Mouse (Mus musculus) lung, embryonic 14.5 days (tissue): ENCODE measurements at regions not wholly inside any gene's neighbourhood (a gene's known extent, or its start where the extent isn't known, plus 50 kb on each side); places are given as distances from the start of the nearest gene placed in this dataset.

ENCODE experiments used
- ATAC-seq: fragments of 200-750 bp; cut with Nextera tagmentation; 2 replicates; pipeline ENCODE4 v1.8.0; 2017; ENCODE audit warnings: mild to moderate bottlenecking, moderate TSS enrichment, moderate library complexity; ENCODE audit not compliant: insufficient read depth
- DNase-seq: peaks from one replicate; pipeline ENCODE4 v3.0.0-alpha.2; 2015
- H3K27ac ChIP-seq: fragments of 300-500 bp; sonication (generic); 2 replicates; pipeline ENCODE4 v1.5.1; 2014; ENCODE audit warnings: low read depth, mild to moderate bottlenecking, moderate library complexity
- H3K27me3 ChIP-seq: fragments of 300-500 bp; sonication (generic); 2 replicates; pipeline ENCODE4 v1.6.1; 2014; ENCODE audit warnings: low read length, control low read depth; ENCODE audit not compliant: insufficient read depth
- H3K36me3 ChIP-seq: fragments of 300-500 bp; sonication (generic); 2 replicates; pipeline ENCODE4 v1.6.1; 2014; ENCODE audit warnings: control low read depth; ENCODE audit not compliant: insufficient read depth
- H3K4me1 ChIP-seq: fragments of 300-500 bp; sonication (generic); 2 replicates; pipeline ENCODE4 v1.6.1; 2014; ENCODE audit warnings: antibody characterized with exemption, control low read depth; ENCODE audit not compliant: insufficient read depth
- H3K4me2 ChIP-seq: fragments of 300-500 bp; sonication (generic); 2 replicates; pipeline ENCODE4 v1.6.1; 2014; ENCODE audit warnings: mild to moderate bottlenecking
- H3K4me3 ChIP-seq: fragments of 300-500 bp; sonication (generic); 2 replicates; pipeline ENCODE4 v1.5.1; 2014; ENCODE audit warnings: low read depth, low read length
- H3K9ac ChIP-seq: fragments of 300-500 bp; sonication (generic); 2 replicates; pipeline ENCODE4 v1.6.1; 2014
- H3K9me3 ChIP-seq: fragments of 300-500 bp; sonication (generic); 2 replicates; pipeline ENCODE4 v1.6.1; 2016; ENCODE audit warnings: low read depth, low read length, control low read depth
- CTCF ChIP-seq: IDR thresholded peaks from 2 replicates; pipeline ENCODE4 v1.5.1; 2016; ENCODE audit warnings: antibody characterized with exemption, low read depth
- WGBS: fragments of 180-500 bp; shearing (Covaris S2); extraction: QIAGEN DNeasy Blood & Tissue Kit; methylation state at CpG from one replicate; pipeline ENCODE4 v1.1.7; 2014; 5-methylcytosine and 5-hydroxymethylcytosine counted together

DNA sequence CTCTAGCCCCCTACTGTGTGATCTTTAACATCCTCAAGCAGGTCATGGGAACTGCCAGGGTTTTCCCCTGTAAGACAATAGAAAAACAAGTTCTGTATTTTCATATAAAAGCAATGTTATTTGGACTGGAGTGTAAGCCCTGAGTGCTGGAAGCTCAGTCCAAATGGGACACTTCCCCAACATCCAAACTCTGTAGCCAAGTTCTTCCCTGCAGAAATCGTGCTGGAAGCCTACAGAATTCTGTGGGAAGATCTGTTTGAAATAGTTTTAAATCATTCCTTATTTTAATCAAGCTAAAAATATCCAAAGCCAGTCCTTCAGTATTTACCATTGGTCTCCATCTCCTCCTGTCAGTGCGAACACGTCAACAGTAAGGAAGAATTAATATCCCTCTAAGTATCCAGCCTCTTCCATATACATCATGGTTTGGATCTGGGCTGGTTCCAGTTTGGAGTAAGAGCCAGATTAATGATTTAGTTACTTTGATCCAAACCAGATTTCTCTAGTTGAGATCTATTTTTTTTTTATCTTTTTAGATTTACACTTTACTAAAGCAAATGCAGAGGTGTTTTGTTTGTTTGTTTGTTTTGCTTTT is 165.0 kb upstream of the Nrp1 start:
- no peaks in the 10 kb centered on the region for H3K36me3 ChIP-seq
- no peak overlapping the region for H3K4me2 ChIP-seq
- no peak for TF ChIP-seq CTCF
- 65% methylated on average over 3 of the region's 3 CpGs for WGBS
- H3K27ac ChIP-seq: no peak overlapping the region
- ATAC-seq: no peak
- no peaks in the 10 kb centered on the region for H3K9me3 ChIP-seq
- H3K4me1 ChIP-seq: no peaks in the 10 kb centered on the region
- DNase-seq: no peak
- no peaks in the 10 kb centered on the region for H3K27me3 ChIP-seq
- H3K4me3 ChIP-seq: no peak overlapping the region
- no peak overlapping the region for H3K9ac ChIP-seq

GRCm38 (mm10) chr8:128200815-128201214 is 157.6 kb upstream of the Nrp1 start:
- no peaks in the 10 kb centered on the region for H3K27me3 ChIP-seq
- H3K27ac ChIP-seq: no peak overlapping the region
- TF ChIP-seq CTCF: no peak
- ATAC-seq (no peak), DNase-seq (no peak)
- H3K4me2 ChIP-seq: no peak overlapping the region
- H3K4me1 ChIP-seq: no peaks in the 10 kb centered on the region
- 45% methylated on average over 1 of the region's 1 CpGs for WGBS
- H3K4me3 ChIP-seq: no peak overlapping the region
- H3K9ac ChIP-seq: no peak overlapping the region
- H3K9me3 ChIP-seq: no peaks in the 10 kb centered on the region
- no peaks in the 10 kb centered on the region for H3K36me3 ChIP-seq

DNA sequence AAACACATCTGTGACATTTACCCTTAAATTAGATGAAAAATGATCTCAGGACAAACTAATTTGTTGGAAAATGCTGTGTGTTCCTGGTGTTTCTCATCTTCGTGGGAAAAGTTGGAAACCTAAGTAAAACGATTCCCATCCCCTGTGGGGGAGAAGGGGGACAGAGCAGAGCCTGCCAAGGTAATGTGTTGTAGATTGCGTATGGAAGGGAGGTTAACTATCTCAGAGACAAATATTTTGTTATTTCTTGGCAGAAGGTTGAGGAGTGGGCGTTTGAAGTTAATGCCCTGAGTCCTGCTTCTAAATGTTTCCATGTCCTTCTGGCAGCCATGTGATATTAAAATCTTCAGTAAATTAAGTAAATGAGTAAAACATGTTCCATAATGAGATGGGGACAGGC is 156.8 kb upstream of the Nrp1 start:
- Histone ChIP-seq H3K4me2 (no peak overlapping the region), H3K4me1 (no peaks in the 10 kb centered on the region), H3K36me3 (no peaks in the 10 kb centered on the region), H3K4me3 (no peak overlapping the region), H3K27me3 (no peaks in the 10 kb centered on the region), H3K9ac (no peak overlapping the region), H3K27ac (no peak overlapping the region), H3K9me3 (no peaks in the 10 kb centered on the region)
- TF ChIP-seq CTCF: no peak
- DNase-seq (no peak), ATAC-seq (no peak)
- 53% methylated on average over 4 of the region's 4 CpGs for WGBS

GRCm38 (mm10) chr8:128202158-128202886 is 156.1 kb upstream of the Nrp1 start:
- ATAC-seq (no peak), DNase-seq (no peak)
- Histone ChIP-seq H3K36me3 (no peaks in the 10 kb centered on the region), H3K4me1 (no peaks in the 10 kb centered on the region), H3K4me2 (no peak overlapping the region), H3K9ac (no peak overlapping the region), H3K27me3 (no peaks in the 10 kb centered on the region), H3K9me3 (no peaks in the 10 kb centered on the region), H3K27ac (no peak overlapping the region), H3K4me3 (no peak overlapping the region)
- TF ChIP-seq CTCF: no peak
- WGBS: 80% methylated on average over 4 of the region's 4 CpGs

DNA sequence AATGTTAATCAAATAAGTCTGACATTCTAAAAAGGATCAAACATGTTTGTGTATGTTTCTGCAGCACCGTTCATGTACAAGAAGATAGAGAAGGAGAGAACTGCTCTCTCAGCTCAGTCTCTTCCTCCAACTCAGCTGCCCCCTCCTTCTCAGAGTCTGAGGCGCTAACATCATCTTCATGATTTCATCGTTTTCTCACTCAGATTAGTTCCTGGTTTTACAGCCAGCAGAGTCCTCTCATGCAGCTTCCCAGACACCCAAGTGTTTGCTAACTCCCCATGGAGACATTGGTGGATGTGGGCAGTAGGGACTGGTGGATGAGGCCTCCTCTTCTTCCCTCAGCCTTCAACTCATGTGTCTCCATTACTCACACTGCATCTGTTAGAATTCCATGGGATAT is 153.6 kb upstream of the Nrp1 start:
- no peak overlapping the region for H3K9ac ChIP-seq
- DNase-seq (no peak), ATAC-seq (no peak)
- H3K9me3 ChIP-seq: no peaks in the 10 kb centered on the region
- H3K4me3 ChIP-seq: no peak overlapping the region
- H3K4me2 ChIP-seq: no peak overlapping the region
- no peak overlapping the region for H3K27ac ChIP-seq
- no peak for TF ChIP-seq CTCF
- no peaks in the 10 kb centered on the region for H3K4me1 ChIP-seq
- no peaks in the 10 kb centered on the region for H3K36me3 ChIP-seq
- no peaks in the 10 kb centered on the region for H3K27me3 ChIP-seq
- WGBS: 60% methylated on average over 3 of the region's 3 CpGs

GRCm38 (mm10) chr8:128207138-128207537 is 151.3 kb upstream of the Nrp1 start:
- no peak overlapping the region for H3K9ac ChIP-seq
- DNase-seq (no peak), ATAC-seq (no peak)
- TF ChIP-seq CTCF: no peak
- H3K4me2 ChIP-seq: no peak overlapping the region
- no peaks in the 10 kb centered on the region for H3K9me3 ChIP-seq
- H3K4me1 ChIP-seq: no peaks in the 10 kb centered on the region
- no peaks in the 10 kb centered on the region for H3K36me3 ChIP-seq
- no peak overlapping the region for H3K4me3 ChIP-seq
- no peak overlapping the region for H3K27ac ChIP-seq
- no peaks in the 10 kb centered on the region for H3K27me3 ChIP-seq

DNA sequence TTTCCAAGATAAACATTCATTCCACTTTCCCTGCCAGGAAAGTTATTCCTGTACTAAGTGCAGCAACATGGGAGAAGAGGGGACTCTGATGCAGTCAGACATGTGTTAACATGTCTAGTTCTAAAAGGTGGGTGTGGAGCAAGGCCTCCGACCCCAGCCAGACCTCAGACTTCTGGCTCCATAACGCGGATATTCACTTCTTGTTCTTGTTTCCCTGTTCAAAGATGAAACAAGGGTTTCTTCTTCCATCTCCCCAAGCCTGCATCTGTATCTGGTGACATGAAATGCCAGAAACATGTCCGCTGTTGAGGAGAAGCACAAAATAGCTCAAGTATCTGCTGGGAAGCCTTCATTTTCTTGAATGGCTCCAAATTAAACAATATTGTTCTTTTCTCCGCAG is 147.6 kb upstream of the Nrp1 start:
- Histone ChIP-seq H3K4me1 (peaks cover 7% of the 10 kb centered on the region; the same call in 1 of the 2 replicates), H3K9me3 (no peaks in the 10 kb centered on the region), H3K27me3 (no peaks in the 10 kb centered on the region), H3K27ac (peak overlapping the region; percentile 63; the same call in 1 of the 2 replicates), H3K4me3 (no peak overlapping the region), H3K36me3 (no peaks in the 10 kb centered on the region), H3K9ac (no peak overlapping the region), H3K4me2 (no peak overlapping the region)
- 61% methylated on average over 5 of the region's 5 CpGs for WGBS
- DNase-seq: peak; percentile 26
- no peak for TF ChIP-seq CTCF
- ATAC-seq: no peak; the same call in 1 of the 2 replicates
